Mouse (Mus musculus): Measurements from ENCODE around the gene Ap1b1. TPM values are rescaled to one million over a fixed set of nuclear protein-coding genes. Genes with fewer than 3 reads are reported as not detected.

Gene Ap1b1
- polyA plus RNA-seq, 1 experiment from 2014 or later, result 69.7 TPM

DNA sequence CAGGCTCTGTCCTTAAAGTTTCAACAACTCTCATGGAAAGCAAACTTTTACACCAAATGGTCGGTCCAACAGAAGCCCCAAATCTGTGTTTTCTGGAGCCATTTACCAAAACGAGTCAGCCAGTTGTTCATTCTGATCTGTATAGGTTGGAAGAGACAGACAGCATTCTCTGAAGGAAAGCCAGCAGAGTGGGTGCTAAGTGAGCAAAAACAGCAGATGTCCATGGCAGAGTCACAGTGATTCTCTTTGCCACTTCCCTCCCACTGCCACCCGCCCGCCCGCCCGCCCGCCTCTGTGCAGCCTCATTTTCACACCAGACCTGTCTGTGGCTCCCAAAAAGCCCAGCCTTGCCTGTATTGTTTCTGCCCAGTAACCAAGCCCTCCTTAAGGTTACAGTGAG lies 41.6 kb downstream of the Ap1b1 start:
- DNase-seq (ENCODE audit: low read depth, low spot score) (no peak), ATAC-seq (no peak)
- POLR2A ChIA-PET, result no interaction called here
- in situ Hi-C loops (cut with MboI; ENCODE audit: low pct_unique_long_range_greater_than_20kb), result no loop called here
- no peak for TF ChIP-seq CTCF (IDR thresholded peaks at IDR 0.05)
- no peaks in the 10 kb centered on the region for H3K27me3 ChIP-seq
- CTCF ChIA-PET, result no interaction called here

DNA sequence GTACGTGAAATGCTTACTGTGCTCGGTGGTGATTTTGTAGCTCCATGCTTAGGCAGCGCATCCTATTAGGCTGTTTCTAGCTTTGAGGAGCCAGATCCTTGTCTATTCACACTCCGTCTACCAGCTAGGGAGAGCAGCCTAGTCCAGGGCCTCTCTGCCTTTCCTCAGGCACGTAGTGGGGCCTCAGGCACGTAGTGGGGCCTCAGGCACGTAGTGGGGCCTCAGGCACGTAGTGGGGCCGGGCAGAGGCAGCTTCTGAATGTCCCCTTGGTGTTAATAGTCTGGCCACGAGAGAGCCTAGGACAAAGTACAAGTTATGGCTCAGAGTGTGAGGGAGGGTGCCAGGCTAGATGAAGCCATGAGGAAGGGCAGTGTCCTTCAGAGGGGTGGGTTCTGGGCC lies 46.1 kb downstream of the Ap1b1 start:
- TF ChIP-seq CTCF (IDR thresholded peaks at IDR 0.05), result no peak
- in situ Hi-C loops (cut with MboI; ENCODE audit: low pct_unique_long_range_greater_than_20kb), result no loop called here
- ChIA-PET CTCF (interaction anchor here (1.2 kb wide), 1 partner anchor 13 kb away, joined by 3 read pairs; no protein-coding TSS in a partner anchor), POLR2A (interaction anchor here (1.2 kb wide), 1 partner anchor 26 kb away, joined by 3 read pairs; the partner anchor contains the start of gene Rasl10a)
- ATAC-seq (no peak), DNase-seq (ENCODE audit: low read depth, low spot score) (no peak)
- no peaks in the 10 kb centered on the region for H3K27me3 ChIP-seq

DNA sequence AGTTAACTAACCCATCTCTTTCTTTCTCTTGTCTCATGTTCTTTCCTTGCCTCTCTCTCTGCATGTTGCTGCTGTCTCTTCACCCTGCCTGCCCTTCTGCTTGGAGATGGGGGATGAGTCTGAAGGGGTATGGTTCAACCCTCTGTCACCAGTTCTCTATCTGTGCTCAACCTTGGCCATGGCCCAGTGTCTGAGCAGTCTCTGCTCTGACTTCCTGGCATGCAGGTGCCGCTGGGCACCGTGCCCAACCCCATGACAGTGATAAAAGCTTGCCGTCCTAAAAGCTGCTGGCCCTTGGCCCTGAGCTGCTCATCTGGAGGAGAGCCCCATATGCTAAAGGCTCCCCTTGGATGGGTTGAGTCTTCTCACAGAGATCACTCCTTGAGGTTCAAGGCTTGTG lies 46.5 kb downstream of the Ap1b1 start:
- in situ Hi-C loops (cut with MboI; ENCODE audit: low pct_unique_long_range_greater_than_20kb), result no loop called here
- ChIA-PET CTCF (no interaction called here), POLR2A (interaction anchor here (1.2 kb wide), 1 partner anchor 25 kb away, joined by 3 read pairs; the partner anchor contains the start of gene Rasl10a)
- DNase-seq (ENCODE audit: low read depth, low spot score) (no peak), ATAC-seq (no peak)
- no peak for TF ChIP-seq CTCF (IDR thresholded peaks at IDR 0.05)
- H3K27me3 ChIP-seq, result no peaks in the 10 kb centered on the region

DNA sequence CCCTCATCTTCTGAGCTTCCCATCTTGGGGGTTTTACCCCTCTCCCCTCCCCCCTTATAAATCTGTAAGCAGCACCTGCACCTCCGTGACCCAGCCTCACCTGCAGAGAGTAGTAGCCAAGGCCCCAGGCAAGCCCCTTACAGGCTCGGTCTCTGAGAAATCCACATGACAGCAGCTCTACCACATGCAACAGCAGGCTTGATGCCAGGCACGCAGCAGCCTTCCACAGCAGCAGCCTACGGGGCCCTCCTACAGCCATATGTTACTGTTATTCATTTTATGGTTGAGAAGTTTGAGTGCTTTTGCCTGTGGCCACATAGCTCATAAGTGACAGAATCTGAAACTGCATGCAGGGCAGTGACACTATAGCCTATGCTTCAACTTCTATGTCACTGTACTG lies 48.8 kb downstream of the Ap1b1 start:
- in situ Hi-C loops (cut with MboI; ENCODE audit: low pct_unique_long_range_greater_than_20kb), result no loop called here
- ChIA-PET CTCF (interaction anchor here (0.6 kb wide), 1 partner anchor 23 kb away, joined by 3 read pairs; no protein-coding TSS in a partner anchor), POLR2A (no interaction called here)
- DNase-seq (ENCODE audit: low read depth, low spot score) (no peak), ATAC-seq (no peak)
- H3K27me3 ChIP-seq, result no peaks in the 10 kb centered on the region
- no peak for TF ChIP-seq CTCF (IDR thresholded peaks at IDR 0.05)

DNA sequence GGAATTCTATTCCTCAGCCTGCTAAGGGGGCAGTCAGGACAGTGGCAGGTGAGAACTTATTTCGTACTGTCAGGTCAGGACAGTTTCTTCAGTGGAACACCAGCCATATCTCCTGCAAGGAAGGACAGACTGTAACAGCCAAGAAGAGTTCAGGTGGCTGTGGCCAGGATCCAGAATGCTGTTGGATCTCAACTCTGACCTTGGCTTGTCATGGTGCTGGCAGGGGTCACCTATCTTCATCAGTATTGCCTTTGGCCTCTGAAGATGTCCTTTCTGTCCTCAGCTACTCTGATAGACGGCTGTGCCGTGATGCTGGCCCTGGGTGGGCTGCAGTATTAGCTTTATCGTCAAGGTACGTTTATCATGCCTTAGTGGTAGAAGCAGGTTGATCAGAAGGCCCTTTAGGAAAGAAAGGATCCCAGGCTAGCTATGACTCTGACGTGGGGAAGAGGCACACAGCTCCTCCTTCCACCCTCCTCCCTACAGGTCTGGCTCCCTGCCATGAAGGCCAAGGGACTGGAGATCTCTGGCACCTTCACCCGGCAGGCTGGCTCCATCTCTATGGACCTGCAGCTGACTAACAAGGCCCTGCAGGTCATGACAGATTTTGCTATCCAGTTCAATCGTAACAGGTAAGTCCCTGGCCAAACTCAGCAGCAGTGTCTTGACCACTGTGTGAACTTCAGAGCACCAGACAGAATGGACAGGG lies 50.7 kb downstream of the Ap1b1 start:
- ChIA-PET POLR2A (interaction anchor here (1.2 kb wide), 1 partner anchor 28 kb away, joined by 4 read pairs; the partner anchor contains the start of gene Gas2l1), CTCF (interaction anchor here (1.3 kb wide), 2 partner anchors 14 to 23 kb away, joined by 3 read pairs; no protein-coding TSS in a partner anchor)
- ATAC-seq (no peak), DNase-seq (ENCODE audit: low read depth, low spot score) (no peak)
- no peaks in the 10 kb centered on the region for H3K27me3 ChIP-seq
- no peak for TF ChIP-seq CTCF (IDR thresholded peaks at IDR 0.05)
- in situ Hi-C loops (cut with MboI; ENCODE audit: low pct_unique_long_range_greater_than_20kb), result no loop called here

DNA sequence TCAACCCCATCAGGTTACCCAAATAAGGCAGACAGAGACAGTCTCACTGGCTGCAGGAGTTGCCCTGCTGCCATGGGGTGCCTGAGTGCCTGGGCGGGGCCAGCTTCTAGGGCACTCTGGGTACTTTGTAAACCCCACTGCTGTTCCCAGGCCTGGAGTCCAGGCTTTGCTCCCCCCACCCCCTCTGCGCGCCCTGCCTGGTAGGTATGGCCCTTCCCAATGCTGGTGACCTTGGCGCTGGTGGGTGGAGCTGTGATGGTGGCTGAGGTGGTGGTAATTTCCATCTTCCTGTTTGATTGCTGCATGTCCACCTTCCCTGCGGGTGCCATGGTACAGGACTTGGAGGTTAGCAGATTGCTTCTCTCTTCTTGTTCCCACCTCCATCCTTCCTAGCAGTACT lies 54.0 kb downstream of the Ap1b1 start:
- ATAC-seq (no peak), DNase-seq (ENCODE audit: low read depth, low spot score) (no peak)
- POLR2A ChIA-PET, result no interaction called here
- no peaks in the 10 kb centered on the region for H3K27me3 ChIP-seq
- CTCF ChIA-PET, result no interaction called here
- TF ChIP-seq CTCF (IDR thresholded peaks at IDR 0.05), result no peak
- in situ Hi-C loops (cut with MboI; ENCODE audit: low pct_unique_long_range_greater_than_20kb), result no loop called here

DNA sequence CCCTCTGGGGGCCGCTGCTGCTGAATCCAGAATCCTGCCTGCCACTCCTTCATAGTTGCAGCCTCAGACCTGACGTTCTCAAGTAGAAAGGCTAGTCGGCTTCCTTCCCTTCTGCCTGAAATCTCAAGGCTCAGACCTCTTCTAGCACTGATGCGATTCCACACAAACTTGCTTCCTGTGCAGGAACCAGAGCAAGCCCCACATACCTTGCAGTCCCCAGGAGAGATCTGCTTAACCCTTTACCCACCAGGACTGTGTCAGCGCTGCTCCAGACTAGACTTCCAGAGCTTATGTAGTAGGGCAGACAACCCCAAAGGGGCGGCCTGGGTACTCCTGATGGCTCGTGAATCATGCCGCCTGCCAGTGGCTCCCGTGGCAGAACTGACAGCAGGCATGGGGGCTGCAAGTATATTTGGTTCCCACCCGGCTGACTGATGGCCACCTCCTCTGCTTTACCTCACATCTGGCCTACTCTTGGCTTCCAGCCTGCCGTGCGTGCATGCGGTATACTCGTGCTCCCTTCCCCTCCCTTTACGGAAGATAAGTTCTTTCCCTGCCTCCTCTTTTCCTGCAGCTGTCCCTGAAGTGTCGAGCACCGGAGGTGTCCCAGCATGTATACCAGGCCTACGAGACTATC lies 54.6 kb downstream of the Ap1b1 start:
- ChIA-PET CTCF (no interaction called here), POLR2A (no interaction called here)
- no peak for DNase-seq (ENCODE audit: low read depth, low spot score)
- in situ Hi-C loops (cut with MboI; ENCODE audit: low pct_unique_long_range_greater_than_20kb), result no loop called here
- no peaks in the 10 kb centered on the region for H3K27me3 ChIP-seq
- no peak for TF ChIP-seq CTCF (IDR thresholded peaks at IDR 0.05)
- no peak for ATAC-seq

DNA sequence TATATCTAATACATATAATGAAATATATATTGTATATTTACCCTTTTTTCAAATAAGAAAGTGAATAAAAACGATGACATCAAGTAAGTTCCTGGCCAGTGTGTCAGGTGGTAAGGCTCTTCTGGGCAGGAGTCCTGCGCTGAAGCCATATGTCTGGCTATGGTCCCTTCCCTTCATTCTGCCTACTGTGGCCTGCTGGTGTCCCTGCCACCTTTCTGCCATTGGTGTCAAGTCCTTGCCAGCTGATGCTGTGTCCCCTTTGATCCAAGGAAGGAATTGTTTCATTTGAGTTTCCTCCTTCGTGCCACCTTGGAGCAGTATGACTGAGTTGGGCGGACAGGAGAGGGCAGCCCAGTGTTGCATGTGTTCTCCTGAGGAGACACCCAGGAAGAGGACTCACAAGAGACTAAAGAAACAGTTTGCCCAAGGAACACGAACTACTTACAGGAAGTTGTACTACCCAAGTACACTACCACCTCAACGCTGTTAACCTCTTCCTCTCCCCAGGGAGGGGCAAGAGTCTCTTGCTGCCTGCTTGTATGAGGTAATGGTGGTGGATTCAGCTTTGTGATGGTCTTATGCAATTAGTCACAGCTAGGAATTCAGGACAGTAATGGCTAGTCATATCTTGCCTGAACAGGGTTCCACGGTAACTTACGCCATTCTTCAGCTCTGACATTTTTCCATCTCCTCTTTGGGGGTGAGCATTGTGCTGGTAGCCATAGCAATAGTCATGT lies 56.2 kb downstream of the Ap1b1 start:
- DNase-seq (ENCODE audit: low read depth, low spot score) (no peak), ATAC-seq (no peak)
- H3K27me3 ChIP-seq, result no peaks in the 10 kb centered on the region
- in situ Hi-C loops (cut with MboI; ENCODE audit: low pct_unique_long_range_greater_than_20kb), result no loop called here
- ChIA-PET POLR2A (no interaction called here), CTCF (no interaction called here)
- no peak for TF ChIP-seq CTCF (IDR thresholded peaks at IDR 0.05)

DNA sequence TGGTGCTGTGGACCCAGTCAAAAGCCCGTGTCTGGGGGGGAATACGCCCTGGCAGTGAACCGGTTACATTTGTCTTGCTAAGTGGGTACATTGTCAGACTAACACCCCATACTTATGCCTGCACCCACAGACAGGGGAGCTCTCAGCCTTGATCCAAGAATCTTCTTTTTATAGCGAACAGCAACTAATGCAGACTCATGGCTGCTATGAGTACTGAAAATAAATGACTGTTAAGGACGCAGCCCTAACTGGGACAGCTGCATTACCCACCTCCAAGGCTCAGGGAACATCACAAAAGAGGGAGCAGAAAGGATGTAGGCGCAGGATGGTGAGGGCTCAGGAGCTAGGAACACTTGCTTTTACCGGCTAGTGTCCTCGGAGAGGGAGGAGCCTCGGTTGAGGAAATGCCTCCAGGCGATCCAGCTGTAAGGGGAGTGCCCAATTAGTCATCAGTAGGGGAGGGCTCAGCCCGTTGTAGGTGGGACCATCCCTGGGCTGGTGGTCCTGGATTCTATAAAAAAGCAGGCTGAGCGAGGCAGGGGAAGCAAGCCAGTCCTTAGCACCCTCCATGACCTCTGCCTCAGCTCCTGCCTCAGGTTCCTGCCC lies 59.8 kb downstream of the Ap1b1 start:
- peaks cover 7% of the 10 kb centered on the region for H3K27me3 ChIP-seq
- ChIA-PET POLR2A (interaction anchor here (0.8 kb wide), 1 partner anchor 9 kb away, joined by 4 read pairs; no protein-coding TSS in a partner anchor), CTCF (interaction anchor here (1.1 to 1.2 kb wide), 2 partner anchors 13 to 31 kb away, joined by 3 read pairs; no protein-coding TSS in a partner anchor)
- in situ Hi-C loops (cut with MboI; ENCODE audit: low pct_unique_long_range_greater_than_20kb), result no loop called here
- no peak for DNase-seq (ENCODE audit: low read depth, low spot score)
- TF ChIP-seq CTCF (IDR thresholded peaks at IDR 0.05), result no peak
- no peak for ATAC-seq

DNA sequence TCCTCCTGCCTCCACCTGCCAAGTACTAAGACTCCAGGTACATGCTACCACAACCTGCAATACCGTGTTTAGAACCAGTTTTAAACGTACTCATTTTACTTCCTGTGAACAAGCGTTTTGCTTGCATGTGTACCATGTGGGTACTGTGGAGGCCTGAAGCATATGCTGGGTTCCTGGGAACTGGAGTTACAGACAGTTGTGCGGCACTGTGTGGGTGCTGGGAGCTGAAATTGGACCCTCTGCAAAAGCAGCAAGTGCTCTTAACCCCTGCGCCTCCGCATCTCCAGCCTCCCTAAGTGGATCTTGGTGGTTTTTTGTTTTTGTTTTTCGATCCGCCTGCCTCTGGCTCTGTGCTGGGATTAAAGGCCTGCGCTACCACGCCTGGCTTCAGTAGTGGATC lies 65.0 kb downstream of the Ap1b1 start:
- in situ Hi-C loops (cut with MboI; ENCODE audit: low pct_unique_long_range_greater_than_20kb), result no loop called here

More for the DNA sequence above, 65.0 kb downstream of the Ap1b1 start:
- peaks cover 7% of the 10 kb centered on the region for H3K27me3 ChIP-seq
- POLR2A ChIA-PET, result no interaction called here
- DNase-seq (ENCODE audit: low read depth, low spot score) (no peak), ATAC-seq (no peak)
- no peak for TF ChIP-seq CTCF (IDR thresholded peaks at IDR 0.05)
- CTCF ChIA-PET, result interaction anchor here (1.4 kb wide), 1 partner anchor 15 kb away, joined by 3 read pairs; no protein-coding TSS in a partner anchor
